Mouse (Mus musculus): ENCODE results near the gene Nsmce1.
"Not testable (repeated sequence)": the region's sequence is repeated elsewhere in the genome, so short reads cannot be mapped to it uniquely, and the experiment has no call there.

Nsmce1 gene

DNA sequence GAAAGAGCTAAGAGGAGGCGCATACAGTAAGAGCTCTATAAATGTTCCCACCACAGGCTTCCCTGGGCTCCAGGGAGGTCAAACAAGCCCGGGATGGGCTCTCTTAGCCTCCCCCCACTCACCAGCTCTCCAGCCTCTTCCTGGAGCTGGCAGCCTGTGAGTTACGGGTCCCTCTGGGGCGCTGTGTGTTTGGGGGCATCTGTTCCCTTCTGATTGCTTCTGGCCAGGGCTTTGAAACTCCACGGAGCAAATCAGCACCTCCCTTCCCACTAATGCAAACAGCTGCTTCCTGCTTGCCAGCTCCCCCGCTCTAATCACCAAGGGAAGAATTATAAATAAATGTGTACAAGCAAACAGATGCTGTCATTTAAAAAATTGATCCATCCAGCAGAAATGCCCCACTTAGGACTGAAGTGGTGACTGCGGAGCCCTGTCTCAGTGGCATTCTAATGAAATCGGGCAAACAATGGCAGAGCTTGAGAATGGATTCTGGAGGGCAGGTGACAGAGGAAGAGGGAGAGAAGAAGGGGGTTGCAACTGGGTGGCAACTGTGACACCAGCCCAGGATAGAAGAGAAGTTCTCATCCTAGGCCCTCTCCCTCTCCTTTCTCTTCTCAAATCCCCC is 56.6 kb downstream of the Nsmce1 start:
- no peak for DNase-seq (ENCODE audit: low read depth)

GRCm38 (mm10) chr7:125433874-125434273 is 57.5 kb downstream of the Nsmce1 start:
- no peak for DNase-seq (ENCODE audit: low read depth)

DNA sequence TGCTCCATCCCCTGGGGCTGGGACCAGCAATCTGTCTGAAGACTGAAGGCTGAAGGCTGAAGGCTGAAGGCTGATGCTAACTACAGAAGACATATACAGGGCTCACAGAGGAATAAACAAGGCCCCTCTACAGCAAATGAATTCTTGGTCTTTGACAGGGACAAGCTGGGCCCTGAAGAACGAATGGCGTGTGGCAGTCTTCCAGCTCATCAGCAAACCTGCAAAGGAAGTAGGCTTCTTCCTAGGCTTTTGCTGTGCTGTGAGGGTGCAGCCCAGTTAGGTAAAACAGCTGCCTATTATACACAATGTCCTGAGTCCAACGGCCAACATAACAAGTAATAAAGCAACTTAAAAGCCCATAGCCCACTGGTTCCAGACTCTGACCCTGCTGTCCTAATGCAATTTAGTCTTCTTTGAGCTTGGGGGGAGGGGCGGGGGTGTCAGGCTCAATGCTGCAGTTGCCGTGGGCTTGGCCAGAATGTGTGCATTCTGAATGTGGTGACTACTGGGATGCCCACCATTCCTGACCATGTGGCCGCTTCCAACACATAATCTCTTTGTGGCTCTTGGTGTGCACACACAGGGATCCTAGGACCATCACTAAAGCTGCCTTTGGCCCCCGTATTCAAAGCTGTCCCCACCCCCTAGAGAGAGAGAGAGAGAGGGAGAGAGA is 61.1 kb downstream of the Nsmce1 start:
- DNase-seq (ENCODE audit: low read depth) = no peak

DNA sequence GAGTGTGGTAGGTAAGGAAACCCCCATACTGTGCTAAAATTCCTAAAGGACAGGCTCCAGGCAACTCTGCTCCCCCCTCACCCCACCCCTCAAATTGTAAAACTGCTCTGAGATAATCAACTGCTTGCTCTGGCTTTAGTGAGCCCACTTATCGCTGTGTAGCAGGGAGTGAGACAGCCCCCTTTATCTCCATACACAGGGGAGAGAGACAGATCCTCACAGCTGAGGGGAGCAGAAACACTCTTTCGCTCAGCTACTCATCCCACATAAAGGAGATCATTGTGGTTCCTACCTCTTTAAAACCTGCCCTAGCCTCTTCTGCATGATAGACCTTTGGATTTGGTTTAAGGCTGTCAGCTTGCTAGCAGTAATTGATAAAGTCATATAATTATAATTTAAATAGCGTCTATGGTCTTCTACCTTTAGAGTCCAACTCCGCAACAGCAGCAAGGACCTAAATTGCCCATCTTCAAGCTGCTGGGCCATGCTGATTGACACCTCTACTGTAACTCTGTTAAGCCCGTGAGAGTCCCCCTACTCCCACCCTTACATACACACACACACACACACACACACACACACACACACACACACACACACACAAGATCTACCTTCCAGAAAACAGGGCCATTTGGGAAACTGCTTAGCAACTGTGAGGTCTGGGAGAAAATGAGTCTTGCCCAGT is 62.4 kb downstream of the Nsmce1 start:
- not testable (repeated sequence) for DNase-seq (ENCODE audit: low read depth)

- no peak for DNase-seq (ENCODE audit: low read depth)
Observed at GRCm38 (mm10) chr7:125428381-125428780, 63.0 kb downstream of the Nsmce1 start.

GRCm38 (mm10) chr7:125427492-125428090 is 63.8 kb downstream of the Nsmce1 start:
- DNase-seq (ENCODE audit: low read depth) = no peak

DNA sequence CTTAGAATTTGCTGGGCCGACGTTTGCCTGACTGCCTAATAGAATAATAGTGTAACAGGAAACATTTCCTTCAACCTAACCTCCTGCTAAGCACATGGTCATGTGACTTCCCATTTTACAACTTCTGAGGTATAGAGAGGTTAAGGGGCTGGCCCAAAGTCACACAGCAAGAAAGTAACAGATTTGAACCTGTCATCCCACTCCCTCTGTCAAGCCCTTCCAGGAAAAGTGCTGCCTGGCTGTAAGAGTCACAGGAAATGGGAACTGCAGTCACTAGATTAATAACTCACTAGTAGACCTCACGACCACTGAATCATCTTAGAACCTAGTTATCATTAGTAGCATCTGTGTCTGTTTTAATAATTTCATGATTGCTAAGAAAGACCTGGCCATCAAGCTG is 68.3 kb downstream of the Nsmce1 start:
- DNase-seq (ENCODE audit: low read depth) = no peak

GRCm38 (mm10) chr7:125421911-125422310 is 69.5 kb downstream of the Nsmce1 start:
- no peak for DNase-seq (ENCODE audit: low read depth)

DNA sequence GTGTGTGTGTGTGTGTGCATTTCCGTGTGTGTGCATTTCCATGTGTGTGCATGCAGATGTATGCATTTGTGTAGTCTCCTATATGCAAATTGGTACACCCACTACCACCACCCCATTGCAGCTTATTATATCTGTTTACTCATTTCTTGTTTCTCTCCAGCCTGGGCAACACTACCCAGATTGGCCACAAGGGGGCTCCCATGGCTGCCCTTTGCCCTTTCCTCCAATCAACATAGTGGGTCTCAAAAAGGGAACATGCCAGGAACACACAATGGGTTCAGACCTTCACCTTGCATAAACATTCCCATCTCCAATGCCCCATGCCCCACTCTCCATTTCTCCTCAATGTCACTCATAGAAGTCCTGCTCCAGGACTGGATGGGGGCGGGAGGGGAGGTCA is 71.2 kb downstream of the Nsmce1 start:
- peak; percentile 57 for DNase-seq (ENCODE audit: low read depth)

GRCm38 (mm10) chr7:125418413-125418812 is 73.0 kb downstream of the Nsmce1 start:
- DNase-seq (ENCODE audit: low read depth) = no peak

Data from c-Kit-positive CD71-negative TER-119-negative erythroid progenitor cells, embryonic 14.5 days (primary cell).